Mouse (Mus musculus) megakaryocyte-erythroid progenitor cell, adult 5-6 weeks (primary cell): ENCODE results near the gene Hmmr. TPM values are rescaled to one million over a fixed set of nuclear protein-coding genes. Genes with fewer than 3 reads are reported as not detected.

Experiments
- ATAC-seq: replicated peaks from 2 replicates; pipeline ENCODE4 v1.8.0; 2016; ENCODE audit warnings: mild to moderate bottlenecking, inconsistent platforms; ENCODE audit not compliant: severe bottlenecking, poor library complexity, low FRiP score, low TSS enrichment
- total RNA-seq, 2 experiments: library from RNA; stranded (forward) in 1 of 2; stranded (reverse) in 1 of 2; fragments of 200-1000, 215-1000 nt in 1 of 2; fragments of >200 nt in 1 of 2; fragmentation: Nextera tagmentation in 1 of 2; gene quantifications; 2 replicates each; pipeline ENCODE4 v1.2.3; 2014 to 2017

Gene Hmmr
- total RNA-seq, 2 experiments from 2014 or later = 61.8 to 86.5 TPM

DNA sequence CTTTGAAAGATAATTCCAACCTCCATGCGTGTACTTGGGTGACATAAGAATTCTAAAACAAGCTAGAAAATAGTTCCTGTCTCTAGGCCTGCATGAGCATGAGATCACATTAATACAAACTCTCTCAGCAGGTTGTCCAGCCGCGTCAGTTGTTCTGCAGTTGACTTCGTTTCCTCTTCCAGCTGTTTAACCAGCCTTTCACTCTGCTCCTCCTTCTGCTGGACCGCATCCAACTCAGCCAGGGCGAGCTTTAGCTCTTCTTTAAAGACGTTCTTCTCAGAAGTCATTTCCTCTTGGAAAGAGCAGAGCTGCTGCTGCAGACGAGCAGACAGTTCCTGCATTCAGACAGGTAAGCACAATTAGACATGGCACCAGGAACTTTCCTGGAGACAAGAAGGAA, 19.4 kb downstream of the Hmmr start:
- no peak for ATAC-seq

DNA sequence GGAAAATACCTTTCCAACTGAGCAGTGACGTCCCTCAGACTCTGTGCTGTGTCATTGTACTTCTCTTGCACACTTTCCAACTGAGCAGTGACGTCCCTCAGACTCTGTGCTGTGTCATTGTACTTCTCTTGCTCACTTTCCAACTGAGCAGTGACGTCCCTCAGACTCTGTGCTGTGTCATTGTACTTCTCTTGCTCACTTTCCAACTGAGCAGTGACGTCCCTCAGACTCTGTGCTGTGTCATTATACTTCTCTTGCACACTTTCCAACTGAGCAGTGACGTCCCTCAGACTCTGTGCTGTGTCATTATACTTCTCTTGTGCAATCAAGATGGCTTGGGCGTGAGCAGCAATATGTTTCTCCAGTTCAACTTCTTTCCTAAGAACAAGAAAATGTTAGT, 23.3 kb downstream of the Hmmr start:
- peak; percentile 63 for ATAC-seq

- ATAC-seq = no peak
Measured at GRCm38 (mm10) chr11:40695103-40695502, 38.1 kb downstream of the Hmmr start, which contains the start of gene Mat2b. TSS of gene Mat2b (minus strand) at chr11:40695203.

DNA sequence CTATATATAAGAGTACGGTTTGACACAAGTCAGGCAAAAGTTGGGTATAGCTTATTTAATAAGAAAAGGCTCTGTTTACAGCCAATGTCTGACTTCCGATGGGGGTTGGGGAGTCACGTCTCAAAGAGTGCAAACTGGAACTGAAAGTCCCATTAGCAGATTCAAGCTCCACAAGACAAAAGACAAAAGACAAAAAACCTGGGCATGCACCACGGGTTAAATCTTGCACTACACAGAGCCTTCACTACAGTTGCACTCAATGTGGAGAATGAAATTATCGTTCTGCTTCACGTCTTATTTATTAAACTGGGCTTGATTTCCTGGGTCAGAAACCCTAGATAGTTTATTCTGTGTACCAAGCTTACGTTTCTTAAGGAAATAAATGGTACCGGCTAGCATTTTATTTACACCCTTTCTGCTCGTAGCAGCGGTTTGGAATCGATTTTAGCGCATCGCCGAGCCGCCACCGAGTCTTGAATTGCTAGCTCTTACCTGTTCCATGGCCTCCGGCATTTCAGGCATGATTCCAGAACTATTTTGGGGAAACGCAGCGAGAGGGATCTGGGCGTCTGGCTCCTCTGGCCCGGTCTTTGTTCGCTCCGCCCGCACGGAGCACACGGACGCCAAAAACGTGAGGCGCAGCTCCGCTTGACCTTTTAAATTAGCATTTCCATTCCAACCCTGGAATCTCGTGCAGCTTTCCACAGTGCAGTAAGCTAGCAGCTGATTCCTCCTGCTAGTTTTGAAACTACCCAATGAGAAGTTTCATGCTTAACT, 38.7 kb downstream of the Hmmr start:
- peak; percentile 11; the same call in 1 of the 2 replicates for ATAC-seq

- peak; percentile 69 for ATAC-seq
Measured at GRCm38 (mm10) chr11:40693366-40693951, 39.8 kb downstream of the Hmmr start.

GRCm38 (mm10) chr11:40692511-40693365, 40.5 kb downstream of the Hmmr start:
- ATAC-seq = peak; percentile 78

GRCm38 (mm10) chr11:40692101-40692509, 41.1 kb downstream of the Hmmr start:
- ATAC-seq = no peak

DNA sequence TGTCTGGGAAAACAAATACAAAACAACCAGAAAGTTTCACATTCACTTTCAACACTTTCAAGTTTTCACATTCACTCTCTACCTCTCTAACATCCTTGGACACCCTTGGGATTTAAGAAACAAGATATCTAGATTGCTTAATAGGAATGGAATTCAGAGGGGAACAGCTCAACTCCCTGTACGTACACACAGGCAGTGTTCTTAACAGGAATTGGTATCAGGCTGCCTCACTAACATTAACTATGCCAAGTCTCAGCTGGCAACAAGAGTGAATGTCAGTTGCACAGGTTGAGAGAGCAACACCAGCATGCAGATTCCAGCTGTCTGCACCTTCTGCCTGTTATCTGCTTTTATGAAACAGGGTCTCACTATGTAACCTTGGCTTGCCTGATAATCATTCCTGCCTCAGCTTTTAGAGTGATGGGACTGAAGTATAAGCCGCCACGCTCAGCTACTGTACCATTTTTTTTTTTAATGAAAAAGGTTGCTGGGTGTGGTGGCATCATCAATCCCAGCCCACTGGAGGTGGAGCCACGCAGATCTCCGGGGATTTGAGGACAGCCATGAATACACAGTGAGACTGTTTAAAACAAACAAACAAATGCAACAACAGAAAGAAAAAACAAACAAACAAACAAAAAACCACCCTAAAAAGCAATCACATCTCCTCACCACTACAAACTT, 42.6 kb downstream of the Hmmr start:
- ATAC-seq = peak; percentile 16; the same call in 1 of the 2 replicates

DNA sequence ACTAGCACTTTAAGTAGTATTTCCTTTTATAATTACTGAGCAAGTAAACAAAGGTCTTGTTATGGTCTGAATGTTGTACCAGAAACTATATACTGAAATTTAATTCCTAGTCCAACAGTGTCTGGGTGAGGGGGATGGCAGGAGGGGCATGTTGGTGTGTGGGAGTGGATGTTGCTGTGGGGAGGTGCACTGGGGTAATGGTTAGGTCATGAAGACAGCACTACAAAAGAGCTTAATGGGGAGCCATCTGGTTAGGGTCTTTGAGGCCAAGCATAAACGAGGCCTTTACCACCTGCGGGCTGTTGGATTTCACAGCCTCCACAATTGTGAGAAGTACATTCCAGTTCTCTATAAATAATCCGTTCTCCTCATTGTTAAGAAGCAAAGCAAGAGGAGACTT, 49.9 kb downstream of the Hmmr start:
- ATAC-seq = no peak

DNA sequence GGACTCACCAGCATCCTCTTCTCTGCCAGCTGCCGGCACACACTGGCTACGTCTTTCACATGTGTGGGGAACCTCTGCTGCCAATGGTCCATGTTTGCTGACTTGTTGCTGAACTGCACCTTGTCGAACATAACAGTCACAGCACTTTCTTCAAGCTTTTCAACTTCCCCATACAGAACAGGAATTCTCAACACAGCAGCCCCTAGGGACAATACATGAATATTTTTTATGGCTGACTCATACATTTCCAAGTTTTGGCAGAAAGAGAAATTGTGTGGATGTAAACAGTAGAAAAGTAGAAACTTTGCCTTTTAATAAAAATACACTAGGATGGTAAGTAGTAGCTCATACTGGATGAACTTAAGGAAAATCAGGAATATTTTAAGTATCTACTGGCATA, 50.8 kb downstream of the Hmmr start:
- ATAC-seq = no peak

DNA sequence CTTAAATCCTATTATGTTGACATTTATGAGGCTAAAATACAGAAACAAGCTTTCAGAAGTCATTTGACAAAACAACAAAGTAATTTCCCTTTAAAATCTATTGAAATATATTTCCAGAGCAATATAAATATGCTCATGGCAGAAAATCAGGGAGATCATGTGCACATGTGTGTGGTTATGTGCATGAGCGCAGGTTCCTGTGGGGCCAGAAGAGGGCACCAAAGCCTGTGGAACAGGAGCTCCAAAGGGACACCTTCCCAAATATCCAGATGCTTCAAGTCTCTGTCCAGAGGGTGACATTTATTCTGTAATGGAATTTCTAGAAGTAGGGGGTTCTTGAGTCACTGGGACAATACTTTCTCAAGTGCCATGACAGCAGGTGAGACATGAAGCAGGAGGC, 56.1 kb downstream of the Hmmr start:
- ATAC-seq = peak; percentile 70; the same call in 1 of the 2 replicates

GRCm38 (mm10) chr11:40675014-40675730, 58.0 kb downstream of the Hmmr start:
- ATAC-seq = no peak

Other genes starting within 250 kb of the Hmmr start
- 100.0 and 105 TPM in 2 replicates for gene Mat2b, start 38.2 kb downstream of the Hmmr start, total RNA-seq (2014; fragmentation: Nextera tagmentation)
- 124 and 133 TPM in 2 replicates for gene Mat2b, start 38.2 kb downstream of the Hmmr start, total RNA-seq (2017)
- gene Nudcd2, start 245 bp upstream of the Hmmr start, total RNA-seq (2014; fragmentation: Nextera tagmentation) = 84.4 and 118 TPM in 2 replicates
- gene Nudcd2, start 245 bp upstream of the Hmmr start, total RNA-seq (2017) = 142 and 236 TPM in 2 replicates
- gene Ccng1, start 21.9 kb upstream of the Hmmr start, total RNA-seq (2014; fragmentation: Nextera tagmentation) = 73.6 and 76.9 TPM in 2 replicates
- 108 and 119 TPM in 2 replicates for gene Ccng1, start 21.9 kb upstream of the Hmmr start, total RNA-seq (2017)